Mouse (Mus musculus) CH12F3 (cell line): Measurements from ENCODE around the gene Adh5.

Experiments
- in situ Hi-C: fragments of 300-500 bp; cut with MboI; formaldehyde crosslinking; loops from 2 replicates; pipeline ENCODE4 v1.14.3; 2020; ENCODE audit warnings: low sequenced_read_pairs

The Adh5 gene

DNA sequence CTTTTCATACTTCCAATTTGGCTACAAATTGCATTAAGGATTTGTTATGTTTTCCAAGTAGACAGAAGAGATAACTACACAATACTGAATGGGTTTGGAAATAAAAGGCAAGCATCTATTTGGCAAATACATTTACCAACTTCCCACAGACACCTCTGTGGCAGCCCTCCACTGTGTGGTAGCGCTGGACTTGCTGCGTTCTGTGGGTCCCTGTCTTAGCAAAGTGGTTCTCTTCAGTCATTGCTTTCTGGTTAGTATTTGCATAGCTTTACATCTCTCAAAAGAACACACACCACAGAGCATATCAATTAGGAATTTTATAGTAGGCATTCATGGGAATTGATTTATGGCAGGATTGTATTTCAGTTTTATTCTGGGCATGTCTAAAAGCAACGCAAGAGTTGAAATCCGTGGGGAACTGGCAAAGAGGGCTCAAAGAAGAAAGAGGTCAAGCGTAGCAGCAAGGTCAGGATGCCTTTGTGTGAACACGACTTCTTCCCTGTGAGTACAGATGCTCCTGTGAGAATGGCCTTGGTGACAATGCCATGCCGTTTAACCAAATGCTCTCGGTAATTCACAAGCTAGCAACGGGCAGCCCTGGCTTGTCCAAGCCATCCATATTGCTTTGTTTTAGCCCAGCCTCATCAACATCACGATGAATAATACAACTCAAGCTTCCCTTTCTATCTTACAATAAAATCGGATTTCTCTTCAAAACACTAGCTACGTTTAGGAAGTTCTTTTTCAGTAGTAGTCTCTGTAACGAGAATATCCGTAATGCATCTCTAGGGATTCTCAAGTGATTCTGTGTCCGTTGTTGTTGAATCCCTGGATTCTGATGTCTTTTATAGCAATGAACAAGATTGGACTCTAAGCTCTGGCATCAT lies 57.2 kb downstream of the Adh5 start:
- in situ Hi-C loops: no loop called here

DNA sequence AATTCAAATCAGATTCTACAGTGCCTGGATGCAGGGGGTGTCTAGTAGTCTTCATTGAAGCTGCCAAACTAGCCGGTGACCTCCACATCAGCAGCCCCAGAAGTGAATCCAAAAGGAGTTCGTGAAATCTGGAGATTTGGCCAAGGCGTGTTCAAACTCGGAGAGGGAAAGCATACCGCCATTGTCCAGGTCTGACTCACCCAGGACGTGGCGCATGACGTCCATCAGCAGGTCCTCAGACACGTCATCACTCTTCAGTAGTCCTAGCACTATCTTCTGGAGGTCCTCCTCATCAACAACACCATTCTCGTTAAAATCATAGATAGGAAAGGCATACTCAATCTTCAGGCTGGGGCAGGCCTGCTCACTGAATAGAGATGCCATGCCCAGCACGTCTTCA lies 60.9 kb downstream of the Adh5 start:
- in situ Hi-C loops: no loop called here
